8 mouse cellular contexts compared by ENCODE assay signal in the genomic region with DNA sequence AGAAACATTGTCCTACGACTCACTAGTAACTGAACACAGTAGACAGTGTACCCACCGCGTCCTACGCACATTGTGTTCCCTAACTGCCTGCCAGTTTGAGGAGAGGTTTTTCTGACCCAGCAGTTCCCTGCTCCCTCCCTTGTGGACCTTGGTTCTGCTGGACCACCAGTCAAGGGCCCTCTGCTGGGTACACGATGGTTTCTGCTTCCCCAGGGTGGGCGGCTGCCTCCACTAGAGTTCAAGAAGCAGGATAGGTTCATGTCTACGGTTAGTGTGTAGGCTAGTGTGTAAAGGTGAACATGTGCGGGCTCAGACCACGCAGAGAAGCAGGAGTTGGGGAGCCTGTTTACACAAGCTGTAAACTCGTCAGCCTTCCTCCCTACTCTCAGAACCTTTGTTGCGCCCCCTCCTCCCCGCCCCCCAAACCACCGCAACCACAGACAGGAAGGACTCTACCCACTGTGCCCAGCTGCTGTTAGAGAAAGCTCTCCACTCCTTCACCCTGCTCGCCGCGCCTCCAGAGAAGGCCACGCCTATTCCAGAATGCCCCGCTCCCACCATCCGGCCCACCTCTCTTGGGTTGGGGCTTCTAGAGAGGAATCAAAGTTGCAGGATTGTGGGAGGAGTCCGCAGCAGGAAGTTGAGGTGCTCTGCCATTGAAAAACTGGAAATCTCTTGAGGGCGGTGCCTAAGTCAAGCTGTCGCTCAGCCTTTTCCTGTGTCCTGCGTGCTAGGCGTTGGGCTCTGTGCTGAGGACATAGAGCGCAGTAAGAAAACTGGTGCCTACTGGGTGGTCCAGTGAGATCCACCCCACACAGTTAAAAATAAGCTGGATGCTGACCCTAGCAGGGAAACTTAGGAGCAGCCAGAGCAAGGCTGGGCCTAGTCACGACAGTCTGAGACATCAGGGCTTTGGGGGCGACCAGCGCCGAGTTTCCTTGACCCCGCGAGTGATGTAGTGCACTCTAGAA. TPM values are rescaled to one million over a fixed set of nuclear protein-coding genes. Genes with fewer than 3 reads are reported as not detected.
DNase-seq lines count a peak whose midpoint lies in the region; ATAC-seq and TF ChIP-seq lines count a peak whose summit lies in the region.

A gene (minus strand): TSS at position 906 of the 971 bp plus-strand sequence.

- H3K4me2 ChIP-seq in heart, embryonic 12.5 days: peak within 1 kb of the TSS; percentile 85
- H3K4me2 ChIP-seq in kidney, postnatal 0 days (ENCODE audit: low read length): peak within 1 kb of the TSS; percentile 56
- peak within 1 kb of the TSS; percentile 82 for H3K4me2 ChIP-seq in liver, embryonic 11.5 days
- H3K4me2 ChIP-seq in stomach, embryonic 15.5 days: peak within 1 kb of the TSS; percentile 85

- H3K36me3 ChIP-seq in heart, embryonic 12.5 days: no peaks in the 10 kb centered on the region
- H3K36me3 ChIP-seq in kidney, postnatal 0 days (ENCODE audit: insufficient read depth, low read length): no peaks in the 10 kb centered on the region
- H3K36me3 ChIP-seq in liver, embryonic 11.5 days (ENCODE audit: control insufficient read depth, insufficient read depth, low read length): no peaks in the 10 kb centered on the region
- no peaks in the 10 kb centered on the region for H3K36me3 ChIP-seq in stomach, embryonic 15.5 days

- peak within 1 kb of the TSS; percentile 89 for H3K27ac ChIP-seq in heart, embryonic 12.5 days (ENCODE audit: poor library complexity, severe bottlenecking)
- peak within 1 kb of the TSS; percentile 90 for H3K27ac ChIP-seq in kidney, postnatal 0 days
- H3K27ac ChIP-seq in liver, embryonic 11.5 days (ENCODE audit: low read depth, low read length): peak within 1 kb of the TSS; percentile 81
- H3K27ac ChIP-seq in stomach, embryonic 15.5 days: peak within 1 kb of the TSS; percentile 96

- no peaks in the 10 kb centered on the region for H3K9me3 ChIP-seq in heart, embryonic 12.5 days (replicated peaks)
- no peaks in the 10 kb centered on the region for H3K9me3 ChIP-seq in kidney, postnatal 0 days (replicated peaks; ENCODE audit: low read length)
- no peaks in the 10 kb centered on the region for H3K9me3 ChIP-seq in liver, embryonic 11.5 days (ENCODE audit: control insufficient read depth, low read length)
- no peaks in the 10 kb centered on the region for H3K9me3 ChIP-seq in stomach, embryonic 15.5 days

- TF ChIP-seq CTCF in kidney, postnatal 0 days (IDR thresholded peaks at IDR 0.05; ENCODE audit: low read depth): no peak

- DNase-seq in CD4-positive helper T cell, adult 2 months (ENCODE audit: low read depth, low spot score): peak; percentile 96
- DNase-seq in brain, embryonic 18.5 days (ENCODE audit: low read depth, low spot score): peak; percentile 69
- DNase-seq in kidney, postnatal 0 days (ENCODE audit: low spot score): peak; percentile 100
- DNase-seq in liver, embryonic 11.5 days (ENCODE audit: low spot score): peak; percentile 87
- peak; percentile 96 for DNase-seq in naive thymus-derived CD4-positive, alpha-beta T cell, adult 2 months (ENCODE audit: low read depth)

- H3K27me3 ChIP-seq in heart, embryonic 12.5 days (replicated peaks): no peaks in the 10 kb centered on the region
- no peaks in the 10 kb centered on the region for H3K27me3 ChIP-seq in kidney, postnatal 0 days (ENCODE audit: insufficient read depth, low read length)
- no peaks in the 10 kb centered on the region for H3K27me3 ChIP-seq in liver, embryonic 11.5 days (replicated peaks; ENCODE audit: control insufficient read depth, insufficient read depth, low read length)
- H3K27me3 ChIP-seq in stomach, embryonic 15.5 days (replicated peaks): no peaks in the 10 kb centered on the region

- peak; percentile 59; the same call in 1 of the 2 replicates for ATAC-seq in erythroid progenitor cell, adult 5-6 weeks (replicated peaks; ENCODE audit: low FRiP score, poor library complexity, severe bottlenecking)
- ATAC-seq in heart, embryonic 12.5 days (ENCODE audit: insufficient number of reproducible peaks, low FRiP score): peak; percentile 93
- ATAC-seq in kidney, postnatal 0 days (replicated peaks; ENCODE audit: low FRiP score, low read depth): peak; percentile 98
- peak; percentile 91 for ATAC-seq in liver, embryonic 11.5 days (replicated peaks; ENCODE audit: low FRiP score)
- peak; percentile 97 for ATAC-seq in stomach, embryonic 15.5 days (ENCODE audit: insufficient read depth, low FRiP score, low read depth)

- 6% methylated on average over 31 of the region's 31 CpGs for WGBS in heart, embryonic 12.5 days
- WGBS in kidney, postnatal 0 days: 4% methylated on average over 30 of the region's 31 CpGs
- WGBS in liver, embryonic 11.5 days: 4% methylated on average over 31 of the region's 31 CpGs
- 3% methylated on average over 31 of the region's 31 CpGs for WGBS in stomach, embryonic 15.5 days

- H3K4me1 ChIP-seq in heart, embryonic 12.5 days (replicated peaks): peaks cover 9% of the 10 kb centered on the region; the same call in 1 of the 2 replicates
- 0 out of 2 replicates have a peak, but pooled peaks cover 4% of the 10 kb centered on the region for H3K4me1 ChIP-seq in kidney, postnatal 0 days (replicated peaks; ENCODE audit: insufficient read depth, low read length)
- peaks cover 12% of the 10 kb centered on the region for H3K4me1 ChIP-seq in liver, embryonic 11.5 days (replicated peaks; ENCODE audit: control insufficient read depth, insufficient read depth, low read length)
- peaks cover 14% of the 10 kb centered on the region; the same call in 1 of the 2 replicates for H3K4me1 ChIP-seq in stomach, embryonic 15.5 days

- H3K4me3 ChIP-seq in heart, embryonic 12.5 days: peak within 1 kb of the TSS; percentile 58
- H3K4me3 ChIP-seq in kidney, postnatal 0 days (replicated peaks; ENCODE audit: low read depth, low read length): peak within 1 kb of the TSS; percentile 40
- H3K4me3 ChIP-seq in liver, embryonic 11.5 days (ENCODE audit: low read depth, low read length): peak within 1 kb of the TSS; percentile 60
- peak within 1 kb of the TSS; percentile 48 for H3K4me3 ChIP-seq in stomach, embryonic 15.5 days (replicated peaks)

- H3K9ac ChIP-seq in heart, embryonic 12.5 days: peak within 1 kb of the TSS; percentile 77
- H3K9ac ChIP-seq in kidney, postnatal 0 days (ENCODE audit: low read depth, low read length): peak within 1 kb of the TSS; percentile 63
- H3K9ac ChIP-seq in liver, embryonic 11.5 days (ENCODE audit: low read depth, low read length): peak within 1 kb of the TSS; percentile 72
- peak within 1 kb of the TSS; percentile 46 for H3K9ac ChIP-seq in stomach, embryonic 15.5 days

RNA-seq across cellular contexts. Expression of the gene that starts here (rescaled TPM):
- not detected in 2 replicates for total RNA-seq in erythroid progenitor cell, adult 5-6 weeks (2015; ENCODE audit: low replicate concordance)
- not detected in 2 replicates for total RNA-seq in erythroid progenitor cell, adult 5-6 weeks (2017; ENCODE audit: low replicate concordance)
- 9.1 and 10.7 TPM in 2 replicates for polyA plus RNA-seq in heart, embryonic 12.5 days (2016; fragmentation: Nextera tagmentation; extraction: Ambion mirVana)
- 12.6 and 14.3 TPM in 2 replicates for polyA plus RNA-seq in kidney, postnatal 0 days (2015; fragmentation: Nextera tagmentation; extraction: Ambion mirVana)
- polyA plus RNA-seq in liver, embryonic 11.5 days (2014; fragmentation: Nextera tagmentation; extraction: Ambion mirVana): 5.6 and 6.3 TPM in 2 replicates
- polyA plus RNA-seq in stomach, embryonic 15.5 days (2015; fragmentation: Nextera tagmentation; extraction: Ambion mirVana): 10.3 and 12.7 TPM in 2 replicates

Comparison
In these comparisons a context has a peak if more than half of its experiments do, and no peak if none do; other contexts are left out.
1. Peak in every context shown above with its lines: DNase-seq, ATAC-seq, H3K4me3 ChIP-seq and H3K27ac ChIP-seq.
2. Peak in ATAC-seq in erythroid progenitor cell, adult 5-6 weeks; RNA of the gene not detected or under 1 TPM.